Mouse (Mus musculus): Measurements from ENCODE around the gene Apoc3.

The Apoc3 gene

GRCm38 (mm10) chr9:46207501-46207869 is 28.0 kb downstream of the Apoc3 start:
- in situ Hi-C loops (cut with MboI; ENCODE audit: unreplicated experiment in 2 of 2), result loop anchor here in 1 of 2 experiments (25.0 kb wide), 1 partner anchor 770 kb away; the partner anchor contains the start of gene Dscaml1

- in situ Hi-C loops (cut with MboI; ENCODE audit: unreplicated experiment in 2 of 2), result loop anchor here in 1 of 2 experiments (25.0 kb wide), 1 partner anchor 770 kb away; the partner anchor contains the start of gene Dscaml1
Measured at GRCm38 (mm10) chr9:46206834-46207500, 28.5 kb downstream of the Apoc3 start.

GRCm38 (mm10) chr9:46199609-46200008 is 35.8 kb downstream of the Apoc3 start:
- in situ Hi-C loops (cut with MboI; ENCODE audit: unreplicated experiment in 2 of 2), result loop anchor here in 1 of 2 experiments (25.0 kb wide), 1 partner anchor 762 kb away; the partner anchor contains the start of gene Dscaml1

GRCm38 (mm10) chr9:46198936-46199335 is 36.5 kb downstream of the Apoc3 start:
- in situ Hi-C loops (cut with MboI; ENCODE audit: unreplicated experiment in 2 of 2), result no loop called here

GRCm38 (mm10) chr9:46198461-46198860 is 37.0 kb downstream of the Apoc3 start:
- in situ Hi-C loops (cut with MboI; ENCODE audit: unreplicated experiment in 2 of 2), result no loop called here

GRCm38 (mm10) chr9:46196699-46197169 is 38.7 kb downstream of the Apoc3 start:
- in situ Hi-C loops (cut with MboI; ENCODE audit: unreplicated experiment in 2 of 2), result no loop called here

- in situ Hi-C loops (cut with MboI; ENCODE audit: unreplicated experiment in 2 of 2), result loop anchor here (5.0 kb wide), 2 partner anchors 188 to 283 kb away; no protein-coding TSS in a partner anchor
Measured at GRCm38 (mm10) chr9:46194809-46195208, 40.6 kb downstream of the Apoc3 start.

GRCm38 (mm10) chr9:46192642-46193041 is 42.8 kb downstream of the Apoc3 start:
- in situ Hi-C loops (cut with MboI; ENCODE audit: unreplicated experiment in 2 of 2), result loop anchor here (5.0 kb wide), 2 partner anchors 185 to 280 kb away; no protein-coding TSS in a partner anchor

- in situ Hi-C loops (cut with MboI; ENCODE audit: unreplicated experiment in 2 of 2), result loop anchor here (5.0 kb wide), 2 partner anchors 184 to 279 kb away; no protein-coding TSS in a partner anchor
Measured at GRCm38 (mm10) chr9:46191644-46192043, 43.8 kb downstream of the Apoc3 start.

- in situ Hi-C loops (cut with MboI; ENCODE audit: unreplicated experiment in 2 of 2), result loop anchor here (5.0 kb wide), 2 partner anchors 184 to 279 kb away; no protein-coding TSS in a partner anchor
Measured at GRCm38 (mm10) chr9:46191234-46191633, 44.2 kb downstream of the Apoc3 start.

GRCm38 (mm10) chr9:46189381-46189780 is 46.1 kb downstream of the Apoc3 start:
- in situ Hi-C loops (cut with MboI; ENCODE audit: unreplicated experiment in 2 of 2), result no loop called here

GRCm38 (mm10) chr9:46188956-46189355 is 46.5 kb downstream of the Apoc3 start:
- in situ Hi-C loops (cut with MboI; ENCODE audit: unreplicated experiment in 2 of 2), result no loop called here

- in situ Hi-C loops (cut with MboI; ENCODE audit: unreplicated experiment in 2 of 2), result no loop called here
Measured at GRCm38 (mm10) chr9:46188370-46188769, 47.1 kb downstream of the Apoc3 start.

GRCm38 (mm10) chr9:46186387-46186786 is 49.0 kb downstream of the Apoc3 start:
- in situ Hi-C loops (cut with MboI; ENCODE audit: unreplicated experiment in 2 of 2), result no loop called here

- in situ Hi-C loops (cut with MboI; ENCODE audit: unreplicated experiment in 2 of 2), result no loop called here
Measured at GRCm38 (mm10) chr9:46185191-46185590, 50.2 kb downstream of the Apoc3 start.

GRCm38 (mm10) chr9:46184542-46184941 is 50.9 kb downstream of the Apoc3 start:
- in situ Hi-C loops (cut with MboI; ENCODE audit: unreplicated experiment in 2 of 2), result no loop called here

Measured in v-Abl transformed pro-B cells (cell line).